Mouse (Mus musculus) embryonic facial prominence, embryonic 14.5 days (tissue): ENCODE measurements around the gene Tm4sf20. TPM values are rescaled to one million over a fixed set of nuclear protein-coding genes. Genes with fewer than 3 reads are reported as not detected.

ENCODE experiments used
- ATAC-seq: fragments of 200-750 bp; cut with Nextera tagmentation; 2 replicates; pipeline ENCODE4 v1.8.0; 2017; ENCODE audit warnings: low read depth, moderate number of reproducible peaks, moderate TSS enrichment
- DNase-seq: peaks from one replicate; pipeline ENCODE4 v3.0.0-alpha.2; 2015; ENCODE audit warnings: low spot score
- H3K27ac ChIP-seq: fragments of 300-500 bp; sonication (generic); replicated peaks from 2 replicates; pipeline ENCODE4 v1.5.1; 2014; ENCODE audit warnings: low read depth, mild to moderate bottlenecking, low read length, moderate library complexity
- H3K27me3 ChIP-seq: fragments of 300-500 bp; sonication (generic); replicated peaks from 2 replicates; pipeline ENCODE4 v1.6.1; 2014; ENCODE audit warnings: low read length; ENCODE audit not compliant: control insufficient read depth, insufficient read depth
- H3K36me3 ChIP-seq: fragments of 300-500 bp; sonication (generic); 2 replicates; pipeline ENCODE4 v1.6.1; 2014; ENCODE audit warnings: low read length, mixed read lengths; ENCODE audit not compliant: control insufficient read depth, insufficient read depth
- H3K4me1 ChIP-seq: fragments of 300-500 bp; sonication (generic); 2 replicates; pipeline ENCODE4 v1.6.1; 2014; ENCODE audit warnings: antibody characterized with exemption, low read length; ENCODE audit not compliant: control insufficient read depth, insufficient read depth
- H3K4me2 ChIP-seq: fragments of 300-500 bp; sonication (generic); 2 replicates; pipeline ENCODE4 v1.6.1; 2014; ENCODE audit warnings: low read depth, mild to moderate bottlenecking, low read length, moderate library complexity, mixed read lengths
- H3K4me3 ChIP-seq: fragments of 300-500 bp; sonication (generic); 2 replicates; pipeline ENCODE4 v1.5.1; 2014; ENCODE audit warnings: low read depth, mild to moderate bottlenecking, low read length
- H3K9ac ChIP-seq: fragments of 300-500 bp; sonication (generic); 2 replicates; pipeline ENCODE4 v1.6.1; 2014; ENCODE audit warnings: low read depth, mild to moderate bottlenecking, low read length, moderate library complexity, mixed read lengths
- H3K9me3 ChIP-seq: fragments of 300-500 bp; sonication (generic); 2 replicates; pipeline ENCODE4 v1.6.1; 2016; ENCODE audit warnings: low read length; ENCODE audit not compliant: control insufficient read depth
- WGBS: fragments of 180-500 bp; shearing (Covaris S2); extraction: QIAGEN DNeasy Blood & Tissue Kit; methylation state at CpG from one replicate; pipeline ENCODE4 v1.1.7; 2014; 5-methylcytosine and 5-hydroxymethylcytosine counted together
- polyA plus RNA-seq: library from polyadenylated mRNA; unstranded; fragments of >200 nt; fragmentation: Nextera tagmentation; extraction: Ambion mirVana; gene quantifications from 2 replicates; pipeline ENCODE4 v1.2.1, GENCODE M21; 2014

Tm4sf20 gene
- polyA plus RNA-seq, 1 experiment from 2014 or later: 0.11 TPM

GRCm38 (mm10) chr1:82801105-82801783 lies 33.0 kb upstream of the Tm4sf20 start:
- WGBS: 72% methylated on average over 12 of the region's 12 CpGs
- no peak overlapping the region for H3K4me2 ChIP-seq
- ATAC-seq (no peak), DNase-seq (peak; percentile 66)
- H3K9me3 ChIP-seq: no peaks in the 10 kb centered on the region
- H3K4me1 ChIP-seq: no peaks in the 10 kb centered on the region
- H3K27me3 ChIP-seq: no peaks in the 10 kb centered on the region
- H3K4me3 ChIP-seq: no peak overlapping the region
- no peak overlapping the region for H3K27ac ChIP-seq
- no peak overlapping the region for H3K9ac ChIP-seq
- no peaks in the 10 kb centered on the region for H3K36me3 ChIP-seq

- 82% methylated on average over 4 of the region's 4 CpGs for WGBS
Observed at GRCm38 (mm10) chr1:82798922-82799321, 30.7 kb upstream of the Tm4sf20 start.

GRCm38 (mm10) chr1:82798304-82798703 lies 30.0 kb upstream of the Tm4sf20 start:
- Histone ChIP-seq H3K9ac (no peak overlapping the region), H3K36me3 (no peaks in the 10 kb centered on the region), H3K4me1 (no peaks in the 10 kb centered on the region; the same call in 1 of the 2 replicates), H3K4me2 (no peak overlapping the region), H3K27ac (no peak overlapping the region), H3K9me3 (no peaks in the 10 kb centered on the region), H3K27me3 (no peaks in the 10 kb centered on the region), H3K4me3 (no peak overlapping the region)
- 71% methylated on average over 5 of the region's 5 CpGs for WGBS
- DNase-seq (no peak), ATAC-seq (no peak)

More at GRCm38 (mm10) chr1:82798922-82799321, 30.7 kb upstream of the Tm4sf20 start:
- Histone ChIP-seq H3K27ac (no peak overlapping the region), H3K9ac (no peak overlapping the region), H3K4me2 (no peak overlapping the region), H3K36me3 (no peaks in the 10 kb centered on the region), H3K4me1 (no peaks in the 10 kb centered on the region; the same call in 1 of the 2 replicates), H3K27me3 (no peaks in the 10 kb centered on the region), H3K9me3 (no peaks in the 10 kb centered on the region), H3K4me3 (no peak overlapping the region)
- DNase-seq: no peak
- no peak for ATAC-seq

- WGBS: 87% methylated on average over 4 of the region's 4 CpGs
Observed at GRCm38 (mm10) chr1:82797088-82797487, 28.8 kb upstream of the Tm4sf20 start.

GRCm38 (mm10) chr1:82795702-82796443 lies 27.6 kb upstream of the Tm4sf20 start:
- H3K4me3 ChIP-seq: no peak overlapping the region
- no peaks in the 10 kb centered on the region for H3K9me3 ChIP-seq
- WGBS: 54% methylated on average over 18 of the region's 18 CpGs
- no peak overlapping the region for H3K27ac ChIP-seq
- ATAC-seq (peak; percentile 66), DNase-seq (peak; percentile 34)
- H3K36me3 ChIP-seq: no peaks in the 10 kb centered on the region
- no peak overlapping the region for H3K9ac ChIP-seq
- H3K4me1 ChIP-seq: no peaks in the 10 kb centered on the region; the same call in 1 of the 2 replicates
- H3K4me2 ChIP-seq: no peak overlapping the region
- no peaks in the 10 kb centered on the region for H3K27me3 ChIP-seq

More at GRCm38 (mm10) chr1:82797088-82797487, 28.8 kb upstream of the Tm4sf20 start:
- ATAC-seq: no peak
- no peak overlapping the region for H3K4me2 ChIP-seq
- H3K27me3 ChIP-seq: no peaks in the 10 kb centered on the region
- no peak overlapping the region for H3K27ac ChIP-seq
- no peak for DNase-seq
- H3K9ac ChIP-seq: no peak overlapping the region
- no peaks in the 10 kb centered on the region; the same call in 1 of the 2 replicates for H3K4me1 ChIP-seq
- H3K9me3 ChIP-seq: no peaks in the 10 kb centered on the region
- no peak overlapping the region for H3K4me3 ChIP-seq
- no peaks in the 10 kb centered on the region for H3K36me3 ChIP-seq

- no peak overlapping the region for H3K9ac ChIP-seq
- peak; percentile 32; the same call in 1 of the 2 replicates for ATAC-seq
- H3K36me3 ChIP-seq: no peaks in the 10 kb centered on the region
- DNase-seq: peak; percentile 48
- H3K4me1 ChIP-seq: no peaks in the 10 kb centered on the region; the same call in 1 of the 2 replicates
- no peaks in the 10 kb centered on the region for H3K9me3 ChIP-seq
- no peak overlapping the region for H3K4me2 ChIP-seq
- no peak overlapping the region for H3K27ac ChIP-seq
- WGBS: 69% methylated on average over 2 of the region's 2 CpGs
- H3K4me3 ChIP-seq: no peak overlapping the region
- no peaks in the 10 kb centered on the region for H3K27me3 ChIP-seq
Observed at GRCm38 (mm10) chr1:82795211-82795610, 26.9 kb upstream of the Tm4sf20 start.

- no peak overlapping the region for H3K4me2 ChIP-seq
- H3K4me1 ChIP-seq: no peaks in the 10 kb centered on the region; the same call in 1 of the 2 replicates
- no peaks in the 10 kb centered on the region for H3K36me3 ChIP-seq
- DNase-seq (no peak), ATAC-seq (no peak)
- no peak overlapping the region for H3K4me3 ChIP-seq
- no peak overlapping the region for H3K9ac ChIP-seq
- no peak overlapping the region for H3K27ac ChIP-seq
- no peaks in the 10 kb centered on the region for H3K9me3 ChIP-seq
- H3K27me3 ChIP-seq: no peaks in the 10 kb centered on the region
- 53% methylated on average over 4 of the region's 4 CpGs for WGBS
Observed at GRCm38 (mm10) chr1:82793986-82794385, 25.7 kb upstream of the Tm4sf20 start.

- no peaks in the 10 kb centered on the region; the same call in 1 of the 2 replicates for H3K4me1 ChIP-seq
- ATAC-seq: no peak
- 89% methylated on average over 3 of the region's 3 CpGs for WGBS
Observed at GRCm38 (mm10) chr1:82793110-82793509, 24.8 kb upstream of the Tm4sf20 start.

More at GRCm38 (mm10) chr1:82793110-82793509, 24.8 kb upstream of the Tm4sf20 start:
- Histone ChIP-seq H3K9me3 (no peaks in the 10 kb centered on the region), H3K4me3 (no peak overlapping the region), H3K4me2 (no peak overlapping the region), H3K27ac (no peak overlapping the region), H3K27me3 (no peaks in the 10 kb centered on the region), H3K36me3 (no peaks in the 10 kb centered on the region), H3K9ac (no peak overlapping the region)
- DNase-seq: no peak
